Mouse (Mus musculus) spleen, adult 2 months (tissue): Measurements from ENCODE around the gene Pdzk1. TPM values are rescaled to one million over a fixed set of nuclear protein-coding genes. Genes with fewer than 3 reads are reported as not detected.

Experiments
- DNase-seq, 2 experiments: peaks; one replicate each; pipeline versions ENCODE4 v3.0.0 to v3.0.0-alpha.2; 2012 to 2021; ENCODE audit warnings: low spot score in 2 of 2, low read depth in 1 of 2
- H3K27ac ChIP-seq: fragments of 200-500 bp; 2 replicates; pipeline ENCODE4 v1.5.1; 2012; ENCODE audit warnings: low read length, inconsistent platforms; ENCODE audit not compliant: insufficient read depth
- H3K27me3 ChIP-seq: fragments of 200-500 bp; 2 replicates; pipeline ENCODE4 v1.6.1; 2012; ENCODE audit warnings: mild to moderate bottlenecking, moderate library complexity, low read length, inconsistent platforms; ENCODE audit not compliant: control insufficient read depth, insufficient read depth
- H3K36me3 ChIP-seq: fragments of 200-500 bp; 2 replicates; pipeline ENCODE4 v1.6.1; 2012; ENCODE audit warnings: mild to moderate bottlenecking, low read length, inconsistent platforms; ENCODE audit not compliant: control insufficient read depth, insufficient read depth
- H3K4me1 ChIP-seq: fragments of 200-500 bp; 2 replicates; pipeline ENCODE4 v1.6.1; 2011; ENCODE audit warnings: inconsistent platforms; ENCODE audit not compliant: control insufficient read depth, insufficient read depth, insufficient read length
- H3K4me3 ChIP-seq: fragments of 200-500 bp; 2 replicates; pipeline ENCODE4 v1.5.1; 2011; ENCODE audit warnings: mild to moderate bottlenecking, inconsistent platforms; ENCODE audit not compliant: insufficient read depth, insufficient read length; ENCODE audit errors: extremely low read depth
- CTCF ChIP-seq: fragments of 200-500 bp; IDR thresholded peaks from 2 replicates; pipeline ENCODE4 v1.5.1; 2011; ENCODE audit warnings: mild to moderate bottlenecking, inconsistent platforms; ENCODE audit not compliant: insufficient read depth, insufficient read length, insufficient replicate concordance; ENCODE audit errors: extremely low read depth
- POLR2A ChIP-seq: fragments of 200-500 bp; IDR thresholded peaks from 2 replicates; pipeline ENCODE4 v1.6.1; 2011; ENCODE audit warnings: low read depth, low read length, inconsistent platforms
- WGBS: fragments of 180-500 bp; shearing (Covaris S2); methylation state at CpG from one replicate; pipeline ENCODE4 v1.1.7; 2018; 5-methylcytosine and 5-hydroxymethylcytosine counted together
- polyA plus RNA-seq: library from polyadenylated mRNA; depleted of rRNA; stranded (reverse); fragments of >200 nt; gene quantifications from 2 replicates; pipeline ENCODE4 v1.2.3, GENCODE M21; 2012

Gene Pdzk1
- polyA plus RNA-seq, 1 experiment = 0.11 TPM

GRCm38 (mm10) chr3:96867863-96868262 is 38.8 kb downstream of the Pdzk1 start:
- 96% methylated on average over 3 of the region's 3 CpGs for WGBS
- Histone ChIP-seq H3K36me3 (peaks cover 17% of the 10 kb centered on the region), H3K27me3 (no peaks in the 10 kb centered on the region), H3K27ac (no peak overlapping the region), H3K4me3 (no peak overlapping the region), H3K4me1 (no peaks in the 10 kb centered on the region)
- DNase-seq = no peak
- TF ChIP-seq CTCF (no peak), POLR2A (no peak)

DNA sequence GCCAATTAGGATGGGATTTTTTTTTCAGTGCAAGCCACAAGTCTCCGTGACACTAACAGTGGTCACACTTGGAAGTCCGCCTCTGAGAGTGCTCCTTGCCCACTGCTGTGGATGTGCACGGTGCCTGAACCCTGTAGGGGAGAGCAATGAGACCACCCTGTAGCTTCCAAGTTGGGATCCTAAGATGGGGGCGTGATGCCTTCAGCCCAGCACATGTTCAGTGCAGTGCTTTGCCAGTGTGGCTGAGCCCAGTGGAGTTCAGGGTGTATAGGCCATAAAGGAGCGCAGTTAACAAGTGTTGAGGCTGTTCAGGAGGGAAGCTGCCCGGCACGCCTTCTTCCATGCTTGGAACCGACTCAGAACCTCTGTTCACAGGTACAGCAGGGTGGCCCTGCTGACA is 39.5 kb downstream of the Pdzk1 start:
- no peak overlapping the region for H3K27ac ChIP-seq
- no peak for DNase-seq
- no peaks in the 10 kb centered on the region for H3K4me1 ChIP-seq
- 95% methylated on average over 8 of the region's 8 CpGs for WGBS
- H3K4me3 ChIP-seq = no peak overlapping the region
- H3K27me3 ChIP-seq = no peaks in the 10 kb centered on the region
- peaks cover 17% of the 10 kb centered on the region for H3K36me3 ChIP-seq
- TF ChIP-seq CTCF = no peak
- TF ChIP-seq POLR2A = no peak

DNA sequence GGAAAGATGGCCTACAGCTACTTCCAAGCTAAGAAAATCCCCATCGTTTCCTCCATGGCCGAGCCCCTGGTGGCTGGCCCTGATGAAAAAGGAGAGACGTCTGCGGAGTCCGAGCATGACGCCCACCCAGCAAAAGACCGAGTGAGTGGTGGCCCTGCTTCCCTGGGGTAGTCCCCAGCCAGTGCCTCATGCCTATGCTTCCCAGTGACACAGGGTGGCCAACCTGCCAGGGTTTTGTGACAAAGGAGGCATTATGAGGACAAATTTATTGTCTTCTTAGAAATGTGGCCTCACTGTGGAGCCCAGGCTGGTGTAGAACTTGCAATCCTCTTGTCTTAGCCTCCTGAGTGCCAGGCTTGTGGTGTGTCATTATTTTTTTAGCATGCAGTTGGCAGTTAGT is 40.0 kb downstream of the Pdzk1 start:
- no peak for DNase-seq
- 94% methylated on average over 7 of the region's 7 CpGs for WGBS
- H3K36me3 ChIP-seq = peaks cover 17% of the 10 kb centered on the region
- no peak overlapping the region for H3K4me3 ChIP-seq
- no peak overlapping the region for H3K27ac ChIP-seq
- H3K4me1 ChIP-seq = no peaks in the 10 kb centered on the region
- TF ChIP-seq POLR2A (no peak), CTCF (no peak)
- no peaks in the 10 kb centered on the region for H3K27me3 ChIP-seq

DNA sequence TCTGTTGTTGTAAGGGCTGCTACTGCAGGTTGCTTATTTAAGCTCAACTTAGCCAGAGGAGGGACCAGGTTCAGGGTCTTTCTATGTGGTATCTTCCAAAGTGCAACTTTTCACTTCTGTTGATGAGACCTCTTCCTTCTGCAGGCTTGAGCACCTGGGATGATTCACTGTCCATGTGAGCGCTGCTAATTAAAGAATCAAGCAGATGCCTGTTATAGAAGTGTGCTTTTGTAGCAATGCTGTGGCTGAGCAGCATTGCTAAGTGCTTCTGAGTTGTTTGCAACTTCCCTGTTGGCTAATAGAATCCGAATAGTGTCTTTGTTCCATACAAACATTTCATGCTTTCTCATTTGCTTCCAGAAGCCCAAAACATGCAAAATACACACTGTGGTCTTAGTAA is 41.2 kb downstream of the Pdzk1 start:
- Histone ChIP-seq H3K4me3 (no peak overlapping the region), H3K4me1 (no peaks in the 10 kb centered on the region), H3K27me3 (no peaks in the 10 kb centered on the region), H3K36me3 (peaks cover 25% of the 10 kb centered on the region), H3K27ac (no peak overlapping the region)
- DNase-seq = no peak
- 90% methylated on average over 2 of the region's 2 CpGs for WGBS
- no peak for TF ChIP-seq POLR2A
- TF ChIP-seq CTCF = no peak

DNA sequence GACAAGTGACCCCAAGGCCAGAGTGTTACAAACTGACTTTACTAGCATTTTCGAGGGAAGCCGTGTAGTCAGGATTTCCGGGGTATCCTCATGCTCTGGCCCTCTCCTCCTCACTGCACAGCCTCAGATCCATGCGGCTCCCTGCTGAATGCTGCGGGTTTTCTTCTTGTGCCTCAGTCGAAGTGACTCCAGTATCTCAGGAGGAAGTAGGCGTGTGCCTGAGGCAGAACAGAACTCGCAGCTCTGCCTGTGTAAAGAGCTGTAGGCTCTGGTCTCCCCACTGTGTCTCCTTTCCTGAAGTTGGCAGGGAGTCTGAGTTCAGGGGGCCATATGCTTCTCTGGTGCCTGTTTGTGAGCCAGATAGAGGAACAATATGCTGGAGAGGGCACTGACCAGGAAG is 42.0 kb downstream of the Pdzk1 start:
- no peak overlapping the region for H3K4me3 ChIP-seq
- H3K27me3 ChIP-seq = no peaks in the 10 kb centered on the region
- no peak for TF ChIP-seq POLR2A
- TF ChIP-seq CTCF = no peak
- H3K4me1 ChIP-seq = no peaks in the 10 kb centered on the region
- WGBS = 86% methylated on average over 8 of the region's 8 CpGs
- DNase-seq = no peak
- no peak overlapping the region for H3K27ac ChIP-seq
- peaks cover 28% of the 10 kb centered on the region for H3K36me3 ChIP-seq

DNA sequence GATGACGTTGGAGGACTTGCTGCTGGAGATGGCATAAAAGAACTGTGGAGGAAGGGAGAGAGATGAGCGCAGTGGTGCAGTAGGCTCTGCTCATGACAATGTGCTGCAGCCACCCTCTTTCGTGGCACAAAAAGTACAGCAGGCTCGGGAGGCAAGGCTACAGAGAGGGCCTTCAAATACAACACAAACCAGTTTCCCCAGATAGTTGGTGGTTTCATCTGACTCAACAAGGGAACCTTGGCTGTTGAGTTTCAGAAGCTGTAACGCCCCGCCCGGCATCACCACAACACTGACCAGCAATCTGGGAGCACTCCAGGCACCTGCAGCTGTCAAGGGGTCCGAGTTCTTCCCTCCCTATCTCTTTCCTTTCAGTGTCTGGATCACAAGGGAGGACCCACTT is 43.4 kb downstream of the Pdzk1 start:
- no peak for DNase-seq
- Histone ChIP-seq H3K27ac (no peak overlapping the region), H3K36me3 (peaks cover 28% of the 10 kb centered on the region), H3K4me3 (no peak overlapping the region), H3K4me1 (no peaks in the 10 kb centered on the region), H3K27me3 (no peaks in the 10 kb centered on the region)
- 96% methylated on average over 8 of the region's 8 CpGs for WGBS
- no peak for TF ChIP-seq POLR2A
- no peak for TF ChIP-seq CTCF

DNA sequence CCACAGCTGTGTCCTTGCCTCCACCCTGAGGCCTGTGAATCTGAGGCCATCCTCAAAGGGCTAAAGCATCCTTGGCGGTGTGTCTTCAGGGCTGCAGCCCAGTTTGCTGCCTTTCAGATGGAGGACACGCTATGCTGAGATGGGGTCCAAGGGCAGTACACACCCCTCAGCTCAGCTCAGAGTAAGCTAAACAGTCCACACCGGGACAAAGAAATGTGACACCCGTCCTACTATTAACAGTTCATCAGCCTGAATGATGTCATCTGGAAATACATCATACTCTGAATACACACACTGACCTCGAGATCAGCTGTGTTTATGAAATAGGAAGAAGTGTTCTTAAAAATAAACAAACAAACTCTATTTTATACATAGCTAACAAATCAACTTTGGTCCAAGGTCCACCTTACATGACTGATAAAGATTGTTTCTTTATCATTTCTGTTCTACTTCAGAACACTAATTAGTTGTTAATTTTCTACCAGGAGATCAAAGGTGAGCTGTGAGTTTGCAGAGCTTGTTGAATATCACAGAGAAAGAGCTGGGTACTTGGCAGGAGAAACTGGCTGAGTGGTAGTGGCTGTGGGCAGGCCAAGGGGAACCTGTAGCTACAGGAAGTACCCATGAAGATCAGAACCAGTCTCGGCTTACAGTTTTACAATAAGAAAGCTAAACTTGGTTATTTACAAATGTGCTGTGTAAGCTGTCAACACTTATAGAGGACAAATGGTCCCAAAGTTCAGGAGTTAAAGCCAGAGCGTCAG is 45.9 kb downstream of the Pdzk1 start:
- H3K36me3 ChIP-seq = peaks cover 23% of the 10 kb centered on the region
- no peaks in the 10 kb centered on the region for H3K4me1 ChIP-seq
- WGBS = 91% methylated on average over 7 of the region's 7 CpGs
- DNase-seq = no peak
- no peaks in the 10 kb centered on the region for H3K27me3 ChIP-seq
- TF ChIP-seq POLR2A = no peak
- TF ChIP-seq CTCF = no peak
- H3K4me3 ChIP-seq = no peak overlapping the region
- no peak overlapping the region for H3K27ac ChIP-seq
